Mouse (Mus musculus): ENCODE data around the gene Glb1l. TPM values are rescaled to one million over a fixed set of nuclear protein-coding genes. Genes with fewer than 3 reads are reported as not detected.

Gene Glb1l
- polyA plus RNA-seq, 1 experiment = 2.0 TPM

- H3K79me2 ChIP-seq (ENCODE audit: control insufficient read depth, insufficient read depth) = peaks cover 6% of the 10 kb centered on the region
- peaks cover 7% of the 10 kb centered on the region for H3K36me3 ChIP-seq (ENCODE audit: control insufficient read depth, insufficient read depth)
- no peak overlapping the region for H3K4me2 ChIP-seq (ENCODE audit: low read depth)
- H3K27me3 ChIP-seq (ENCODE audit: control insufficient read depth, insufficient read depth, insufficient read length) = no peaks in the 10 kb centered on the region
- H3ac ChIP-seq (ENCODE audit: control insufficient read depth, insufficient read length) = no peak overlapping the region
- no peak for TF ChIP-seq MAX (IDR thresholded peaks at IDR 0.05; ENCODE audit: low read depth)
- no peak for TF ChIP-seq E2F4 (IDR thresholded peaks at IDR 0.05; ENCODE audit: insufficient read depth)
- TF ChIP-seq POLR2AphosphoS2 (IDR thresholded peaks at IDR 0.05; ENCODE audit: insufficient read length, low read depth) = no peak
- TF ChIP-seq REST (IDR thresholded peaks at IDR 0.05; ENCODE audit: insufficient read depth, insufficient read length) = no peak
- TF ChIP-seq CEBPB (IDR thresholded peaks at IDR 0.05; ENCODE audit: insufficient read depth, poor library complexity, severe bottlenecking) = no peak
- no peak for TF ChIP-seq MYOD1 (IDR thresholded peaks at IDR 0.05; ENCODE audit: control insufficient read depth in 1 of 3, insufficient read length in 2 of 3, low read depth in 2 of 3)
- TF ChIP-seq USF1 (IDR thresholded peaks at IDR 0.05; ENCODE audit: low read depth) = no peak
- TF ChIP-seq TCF3 (IDR thresholded peaks at IDR 0.05; ENCODE audit: insufficient read length, low read depth) = no peak
- TF ChIP-seq MYOG (IDR thresholded peaks at IDR 0.05; ENCODE audit: control insufficient read depth in 1 of 3, insufficient read depth in 1 of 3, insufficient read length in 2 of 3, low read depth in 2 of 3) = no peak
- no peak for TF ChIP-seq SRF (IDR thresholded peaks at IDR 0.05; ENCODE audit: control insufficient read depth, insufficient read length, low read depth)
- TF ChIP-seq TCF12 (IDR thresholded peaks at IDR 0.05; ENCODE audit: insufficient read depth, poor library complexity, severe bottlenecking) = no peak
- no peak for TF ChIP-seq POLR2A (IDR thresholded peaks at IDR 0.05; ENCODE audit: insufficient read length, low read depth)
- H3K4me3 ChIP-seq = no peak overlapping the region
These were observed 23.5 kb downstream of the Glb1l start for GRCm38 (mm10) chr1:75187126-75187525.

GRCm38 (mm10) chr1:75185495-75185894 lies 25.1 kb downstream of the Glb1l start:
- peaks cover 7% of the 10 kb centered on the region for H3K36me3 ChIP-seq (ENCODE audit: control insufficient read depth, insufficient read depth)
- no peak overlapping the region for H3K4me2 ChIP-seq (ENCODE audit: low read depth)
- H3K27me3 ChIP-seq (ENCODE audit: control insufficient read depth, insufficient read depth, insufficient read length) = no peaks in the 10 kb centered on the region
- H3K4me3 ChIP-seq = no peak overlapping the region
- no peak overlapping the region for H3ac ChIP-seq (ENCODE audit: control insufficient read depth, insufficient read length)
- no peak for TF ChIP-seq POLR2A (IDR thresholded peaks at IDR 0.05; ENCODE audit: insufficient read length, low read depth)
- no peak for TF ChIP-seq TCF12 (IDR thresholded peaks at IDR 0.05; ENCODE audit: insufficient read depth, poor library complexity, severe bottlenecking)
- no peak for TF ChIP-seq E2F4 (IDR thresholded peaks at IDR 0.05; ENCODE audit: insufficient read depth)
- no peak for TF ChIP-seq MYOG (IDR thresholded peaks at IDR 0.05; ENCODE audit: control insufficient read depth in 1 of 3, insufficient read depth in 1 of 3, insufficient read length in 2 of 3, low read depth in 2 of 3)
- TF ChIP-seq SRF (IDR thresholded peaks at IDR 0.05; ENCODE audit: control insufficient read depth, insufficient read length, low read depth) = no peak
- TF ChIP-seq USF1 (IDR thresholded peaks at IDR 0.05; ENCODE audit: low read depth) = no peak
- TF ChIP-seq POLR2AphosphoS2 (IDR thresholded peaks at IDR 0.05; ENCODE audit: insufficient read length, low read depth) = no peak
- TF ChIP-seq REST (IDR thresholded peaks at IDR 0.05; ENCODE audit: insufficient read depth, insufficient read length) = no peak
- no peak for TF ChIP-seq MAX (IDR thresholded peaks at IDR 0.05; ENCODE audit: low read depth)
- TF ChIP-seq MYOD1 (IDR thresholded peaks at IDR 0.05; ENCODE audit: control insufficient read depth in 1 of 3, insufficient read length in 2 of 3, low read depth in 2 of 3) = no peak
- TF ChIP-seq TCF3 (IDR thresholded peaks at IDR 0.05; ENCODE audit: insufficient read length, low read depth) = no peak
- no peak for TF ChIP-seq CEBPB (IDR thresholded peaks at IDR 0.05; ENCODE audit: insufficient read depth, poor library complexity, severe bottlenecking)
- H3K79me2 ChIP-seq (ENCODE audit: control insufficient read depth, insufficient read depth) = no peaks in the 10 kb centered on the region

GRCm38 (mm10) chr1:75182160-75182559 lies 28.5 kb downstream of the Glb1l start:
- no peaks in the 10 kb centered on the region for H3K79me2 ChIP-seq (ENCODE audit: control insufficient read depth, insufficient read depth)
- no peak overlapping the region for H3K4me2 ChIP-seq (ENCODE audit: low read depth)
- peaks cover 6% of the 10 kb centered on the region for H3K36me3 ChIP-seq (ENCODE audit: control insufficient read depth, insufficient read depth)
- no peak overlapping the region for H3K4me3 ChIP-seq
- TF ChIP-seq TCF12 (IDR thresholded peaks at IDR 0.05; ENCODE audit: insufficient read depth, poor library complexity, severe bottlenecking) (no peak), E2F4 (IDR thresholded peaks at IDR 0.05; ENCODE audit: insufficient read depth) (no peak), USF1 (IDR thresholded peaks at IDR 0.05; ENCODE audit: low read depth) (no peak), MYOG (IDR thresholded peaks at IDR 0.05; ENCODE audit: control insufficient read depth in 1 of 3, insufficient read depth in 1 of 3, insufficient read length in 2 of 3, low read depth in 2 of 3) (no peak), SRF (IDR thresholded peaks at IDR 0.05; ENCODE audit: control insufficient read depth, insufficient read length, low read depth) (no peak), MYOD1 (IDR thresholded peaks at IDR 0.05; ENCODE audit: control insufficient read depth in 1 of 3, insufficient read length in 2 of 3, low read depth in 2 of 3) (no peak), MAX (IDR thresholded peaks at IDR 0.05; ENCODE audit: low read depth) (no peak), REST (IDR thresholded peaks at IDR 0.05; ENCODE audit: insufficient read depth, insufficient read length) (no peak), POLR2A (IDR thresholded peaks at IDR 0.05; ENCODE audit: insufficient read length, low read depth) (no peak), CEBPB (IDR thresholded peaks at IDR 0.05; ENCODE audit: insufficient read depth, poor library complexity, severe bottlenecking) (no peak), POLR2AphosphoS2 (IDR thresholded peaks at IDR 0.05; ENCODE audit: insufficient read length, low read depth) (no peak)
- H3ac ChIP-seq (ENCODE audit: control insufficient read depth, insufficient read length) = no peak overlapping the region
- H3K27me3 ChIP-seq (ENCODE audit: control insufficient read depth, insufficient read depth, insufficient read length) = no peaks in the 10 kb centered on the region

GRCm38 (mm10) chr1:75181377-75181870 lies 29.2 kb downstream of the Glb1l start:
- no peaks in the 10 kb centered on the region for H3K27me3 ChIP-seq (ENCODE audit: control insufficient read depth, insufficient read depth, insufficient read length)
- no peak for TF ChIP-seq SRF (IDR thresholded peaks at IDR 0.05; ENCODE audit: control insufficient read depth, insufficient read length, low read depth)
- TF ChIP-seq MYOG (IDR thresholded peaks at IDR 0.05; ENCODE audit: control insufficient read depth in 1 of 3, insufficient read depth in 1 of 3, insufficient read length in 2 of 3, low read depth in 2 of 3) = no peak
- TF ChIP-seq TCF3 (IDR thresholded peaks at IDR 0.05; ENCODE audit: insufficient read length, low read depth) = no peak
- no peak for TF ChIP-seq TCF12 (IDR thresholded peaks at IDR 0.05; ENCODE audit: insufficient read depth, poor library complexity, severe bottlenecking)
- TF ChIP-seq POLR2AphosphoS2 (IDR thresholded peaks at IDR 0.05; ENCODE audit: insufficient read length, low read depth) = no peak
- no peak for TF ChIP-seq MYOD1 (IDR thresholded peaks at IDR 0.05; ENCODE audit: control insufficient read depth in 1 of 3, insufficient read length in 2 of 3, low read depth in 2 of 3)
- TF ChIP-seq POLR2A (IDR thresholded peaks at IDR 0.05; ENCODE audit: insufficient read length, low read depth) = no peak
- no peak for TF ChIP-seq MAX (IDR thresholded peaks at IDR 0.05; ENCODE audit: low read depth)
- no peak for TF ChIP-seq CEBPB (IDR thresholded peaks at IDR 0.05; ENCODE audit: insufficient read depth, poor library complexity, severe bottlenecking)
- TF ChIP-seq REST (IDR thresholded peaks at IDR 0.05; ENCODE audit: insufficient read depth, insufficient read length) = no peak
- no peak for TF ChIP-seq USF1 (IDR thresholded peaks at IDR 0.05; ENCODE audit: low read depth)
- no peak for TF ChIP-seq E2F4 (IDR thresholded peaks at IDR 0.05; ENCODE audit: insufficient read depth)
- H3K4me2 ChIP-seq (ENCODE audit: low read depth) = no peak overlapping the region
- H3K36me3 ChIP-seq (ENCODE audit: control insufficient read depth, insufficient read depth) = peaks cover 4% of the 10 kb centered on the region
- no peaks in the 10 kb centered on the region for H3K79me2 ChIP-seq (ENCODE audit: control insufficient read depth, insufficient read depth)
- no peak overlapping the region for H3K4me3 ChIP-seq
- no peak overlapping the region for H3ac ChIP-seq (ENCODE audit: control insufficient read depth, insufficient read length)
